Mouse (Mus musculus) embryonic facial prominence, embryonic 12.5 days (tissue): ENCODE measurements around the gene Nab2. TPM values are rescaled to one million over a fixed set of nuclear protein-coding genes. Genes with fewer than 3 reads are reported as not detected.

Source experiments
- ATAC-seq: fragments of 200-750 bp; cut with Nextera tagmentation; 2 replicates; pipeline ENCODE4 v1.8.0; 2017; ENCODE audit not compliant: insufficient number of reproducible peaks, insufficient read depth, low FRiP score, low TSS enrichment
- H3K27ac ChIP-seq: fragments of 300-500 bp; sonication (generic); 2 replicates; pipeline ENCODE4 v1.5.1; 2016; ENCODE audit warnings: mild to moderate bottlenecking
- H3K27me3 ChIP-seq: fragments of 300-500 bp; sonication (generic); 2 replicates; pipeline ENCODE4 v1.6.1; 2016; ENCODE audit warnings: mild to moderate bottlenecking, moderate library complexity
- H3K36me3 ChIP-seq: fragments of 300-500 bp; sonication (generic); 2 replicates; pipeline ENCODE4 v1.6.1; 2016; ENCODE audit warnings: mild to moderate bottlenecking
- H3K4me1 ChIP-seq: fragments of 300-500 bp; sonication (generic); 2 replicates; pipeline ENCODE4 v1.6.1; 2016
- H3K4me2 ChIP-seq: fragments of 300-500 bp; sonication (generic); replicated peaks from 2 replicates; pipeline ENCODE4 v1.6.1; 2016; ENCODE audit warnings: mild to moderate bottlenecking, moderate library complexity
- H3K4me3 ChIP-seq: fragments of 300-500 bp; sonication (generic); 2 replicates; pipeline ENCODE4 v1.5.1; 2016; ENCODE audit warnings: mild to moderate bottlenecking
- H3K9ac ChIP-seq: fragments of 300-500 bp; sonication (generic); 2 replicates; pipeline ENCODE4 v1.6.1; 2016; ENCODE audit warnings: mild to moderate bottlenecking, moderate library complexity
- H3K9me3 ChIP-seq: fragments of 300-500 bp; sonication (generic); 2 replicates; pipeline ENCODE4 v1.6.1; 2016; ENCODE audit warnings: mild to moderate bottlenecking, moderate library complexity
- whole genome bisulfite sequencing: fragments of 180-500 bp; shearing (Covaris S2); methylation state at CpG from one replicate; pipeline ENCODE4 v1.1.7; 2016; 5-methylcytosine and 5-hydroxymethylcytosine counted together
- polyA plus RNA-seq: library from polyadenylated mRNA; unstranded; fragments of >200 nt; fragmentation: Nextera tagmentation; extraction: Ambion mirVana; gene quantifications from 2 replicates; pipeline ENCODE4 v1.2.1, GENCODE M21; 2016

Gene Nab2
- polyA plus RNA-seq, 1 experiment from 2014 or later = 18.8 TPM

DNA sequence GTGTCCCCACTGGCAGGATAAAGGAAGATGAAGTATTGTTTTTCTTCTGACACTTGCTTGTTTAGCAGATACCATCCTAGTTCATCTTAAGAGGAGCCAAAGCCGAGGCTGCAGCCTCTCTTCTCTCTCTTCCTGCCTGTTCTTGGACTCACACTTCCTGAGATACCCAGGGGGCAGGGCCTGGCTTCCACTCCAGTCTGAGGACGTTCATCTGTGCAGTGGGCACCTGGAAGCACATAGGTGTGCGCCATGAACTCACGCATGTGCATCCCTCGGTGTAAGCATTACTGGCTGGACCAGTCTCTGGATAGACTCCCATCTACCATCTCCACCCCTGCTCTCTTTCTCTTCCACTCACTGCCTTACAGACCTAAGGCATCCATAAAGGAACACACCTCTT lies 27.9 kb downstream of the Nab2 start:
- Histone ChIP-seq H3K4me3 (no peak overlapping the region), H3K9me3 (no peaks in the 10 kb centered on the region), H3K4me2 (no peak overlapping the region), H3K27ac (no peak overlapping the region), H3K36me3 (no peaks in the 10 kb centered on the region), H3K27me3 (no peaks in the 10 kb centered on the region; the same call in 1 of the 2 replicates), H3K9ac (no peak overlapping the region), H3K4me1 (peaks cover 24% of the 10 kb centered on the region)
- ATAC-seq = no peak
- 69% methylated on average over 5 of the region's 5 CpGs for WGBS

DNA sequence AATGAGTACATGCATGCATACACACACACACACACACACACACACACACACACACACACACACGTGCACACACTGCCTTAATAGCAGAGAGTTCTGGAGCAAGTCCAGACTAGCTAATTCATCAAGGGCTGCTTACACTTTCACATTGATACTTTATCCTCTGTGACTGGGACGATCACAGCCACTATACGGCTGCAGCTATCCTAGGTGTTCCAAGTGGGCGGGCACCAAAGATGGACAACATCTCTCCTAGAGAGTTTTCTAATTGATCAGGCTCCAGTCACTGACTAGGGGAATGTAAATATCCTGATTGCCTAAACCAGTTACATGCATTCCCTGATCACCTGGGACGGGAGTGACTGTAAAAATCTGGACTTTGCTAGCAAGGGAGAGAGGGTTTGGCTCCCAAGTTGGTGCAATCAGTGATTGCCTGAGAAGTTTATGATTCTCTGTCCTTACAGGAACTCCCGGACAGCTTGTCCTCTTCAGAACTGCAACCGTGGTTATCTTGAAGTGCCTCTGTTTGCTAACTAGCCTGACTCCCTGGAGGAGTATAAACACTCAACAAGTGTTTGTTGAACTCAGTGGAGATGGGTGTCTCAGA lies 35.6 kb downstream of the Nab2 start:
- Histone ChIP-seq H3K36me3 (no peaks in the 10 kb centered on the region), H3K4me2 (no peak overlapping the region), H3K9ac (no peak overlapping the region), H3K27me3 (no peaks in the 10 kb centered on the region), H3K4me1 (no peaks in the 10 kb centered on the region), H3K4me3 (no peak overlapping the region), H3K9me3 (no peaks in the 10 kb centered on the region), H3K27ac (no peak overlapping the region)
- ATAC-seq = no peak
- 71% methylated on average over 7 of the region's 7 CpGs for WGBS

DNA sequence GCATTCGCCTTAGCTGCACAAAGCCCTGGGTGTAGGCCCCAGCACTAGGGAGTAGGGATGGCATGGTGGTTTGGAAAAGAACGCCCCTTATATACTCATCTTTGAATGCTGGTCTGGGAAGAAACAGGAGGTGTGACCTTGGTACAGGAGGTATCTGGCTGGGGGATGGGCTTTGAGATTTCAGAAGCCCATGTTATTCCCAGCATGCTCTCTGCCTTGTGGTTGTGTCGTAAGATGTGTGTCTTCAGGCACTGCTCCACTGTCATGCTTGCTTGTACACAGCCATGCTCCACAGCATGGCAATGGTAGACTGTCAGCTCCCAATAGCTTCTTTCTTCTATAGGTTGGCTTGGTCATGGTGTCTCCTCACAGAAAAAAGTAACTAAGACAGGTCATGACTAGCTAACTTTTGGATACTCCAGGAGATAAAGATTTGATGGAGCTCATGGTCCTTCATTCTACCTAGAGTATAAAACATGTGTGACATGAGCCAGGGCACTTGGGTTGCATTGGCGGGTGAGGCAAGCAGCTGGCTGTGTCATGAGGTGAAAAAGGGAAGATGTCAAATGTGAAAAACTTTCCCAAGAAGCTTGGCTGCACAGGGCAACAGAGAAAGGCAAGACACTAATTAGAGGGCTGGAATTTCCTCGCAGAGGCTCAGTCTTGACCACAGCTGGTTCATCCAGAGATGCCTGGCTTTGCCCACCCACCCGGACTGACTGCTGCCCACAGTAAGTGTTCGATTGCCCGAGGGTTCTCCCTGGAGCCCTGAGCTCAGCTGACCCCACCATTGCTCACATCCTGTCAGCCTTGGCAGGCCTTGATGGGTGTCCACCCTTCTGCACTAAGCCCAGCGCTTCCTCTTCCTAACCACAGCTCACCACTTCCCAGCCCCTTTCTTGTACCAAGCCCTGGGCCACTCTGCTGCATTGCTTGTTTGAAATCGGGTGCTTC lies 36.8 kb downstream of the Nab2 start:
- no peak for ATAC-seq
- WGBS = 83% methylated on average over 9 of the region's 10 CpGs
- H3K36me3 ChIP-seq = no peaks in the 10 kb centered on the region

DNA sequence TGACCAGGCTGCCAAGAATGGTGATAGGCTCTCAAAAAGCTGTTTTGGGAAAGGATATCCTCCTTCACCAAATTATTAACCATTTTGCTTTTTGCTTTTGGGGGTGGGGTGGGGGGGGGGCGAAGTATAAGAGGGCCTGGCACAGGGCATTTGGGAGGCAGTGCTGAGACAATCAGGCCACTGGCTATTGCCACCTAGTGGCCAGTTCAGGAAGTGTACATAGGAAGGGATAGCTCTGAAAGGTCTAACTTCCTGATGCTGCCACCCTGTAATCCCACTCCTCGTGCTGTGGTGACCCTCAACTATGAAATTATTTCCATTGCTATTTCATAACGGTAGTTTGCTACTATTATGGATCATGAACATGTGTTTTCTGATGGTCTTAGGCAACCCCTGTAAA lies 41.9 kb downstream of the Nab2 start:
- Histone ChIP-seq H3K9ac (no peak overlapping the region), H3K4me2 (no peak overlapping the region), H3K36me3 (no peaks in the 10 kb centered on the region), H3K4me1 (peaks cover 4% of the 10 kb centered on the region; the same call in 1 of the 2 replicates), H3K27me3 (no peaks in the 10 kb centered on the region), H3K4me3 (no peak overlapping the region), H3K9me3 (peaks cover 5% of the 10 kb centered on the region; the same call in 1 of the 2 replicates), H3K27ac (no peak overlapping the region)
- no peak for ATAC-seq
- WGBS = 91% methylated on average over 3 of the region's 3 CpGs

More for the DNA sequence above, 36.8 kb downstream of the Nab2 start:
- no peaks in the 10 kb centered on the region for H3K27me3 ChIP-seq
- H3K9me3 ChIP-seq = peaks cover 5% of the 10 kb centered on the region; the same call in 1 of the 2 replicates
- H3K9ac ChIP-seq = no peak overlapping the region
- H3K4me2 ChIP-seq = no peak overlapping the region
- no peaks in the 10 kb centered on the region for H3K4me1 ChIP-seq
- H3K4me3 ChIP-seq = no peak overlapping the region
- no peak overlapping the region for H3K27ac ChIP-seq

DNA sequence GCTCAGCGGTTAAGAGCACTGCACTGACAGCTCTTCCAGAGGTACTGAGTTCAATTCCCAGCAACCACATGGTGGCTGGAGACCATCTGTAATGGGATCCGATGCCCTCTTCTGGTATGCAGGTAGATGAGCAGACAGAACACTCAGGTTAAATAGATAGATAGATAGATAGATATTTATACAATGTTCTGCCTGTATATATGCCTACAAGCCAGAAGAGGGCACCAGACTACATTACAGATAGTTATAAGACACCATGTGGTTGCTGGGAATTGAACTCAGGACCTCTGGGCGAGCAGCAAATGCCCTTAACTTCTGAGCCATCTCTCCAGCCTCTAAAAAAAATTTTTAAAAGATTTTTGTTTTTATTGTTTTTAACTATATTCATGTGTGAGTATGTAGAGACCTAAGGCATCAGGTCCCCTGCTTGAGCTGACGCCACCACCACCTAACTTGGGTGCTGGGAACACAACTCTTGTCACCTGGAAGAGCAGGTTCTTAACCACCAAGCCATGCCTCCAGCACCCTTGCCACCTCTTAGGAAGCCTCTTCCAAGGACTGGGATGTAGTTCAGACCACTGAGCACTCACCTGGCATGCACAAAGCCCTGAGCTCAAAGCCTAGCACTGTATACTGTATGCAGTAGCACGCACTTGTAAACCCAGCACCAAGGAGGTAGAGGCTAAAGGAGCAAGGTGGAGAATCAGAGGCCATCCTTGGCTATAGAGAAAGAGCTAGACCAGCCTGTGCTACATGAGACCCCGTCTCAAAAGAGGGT lies 44.7 kb downstream of the Nab2 start:
- Histone ChIP-seq H3K9me3 (peaks cover 5% of the 10 kb centered on the region; the same call in 1 of the 2 replicates), H3K27ac (no peak overlapping the region), H3K4me2 (no peak overlapping the region), H3K4me1 (peaks cover 14% of the 10 kb centered on the region), H3K27me3 (no peaks in the 10 kb centered on the region), H3K9ac (no peak overlapping the region), H3K4me3 (no peak overlapping the region), H3K36me3 (no peaks in the 10 kb centered on the region)
- 93% methylated on average over 6 of the region's 6 CpGs for WGBS
- ATAC-seq = no peak

DNA sequence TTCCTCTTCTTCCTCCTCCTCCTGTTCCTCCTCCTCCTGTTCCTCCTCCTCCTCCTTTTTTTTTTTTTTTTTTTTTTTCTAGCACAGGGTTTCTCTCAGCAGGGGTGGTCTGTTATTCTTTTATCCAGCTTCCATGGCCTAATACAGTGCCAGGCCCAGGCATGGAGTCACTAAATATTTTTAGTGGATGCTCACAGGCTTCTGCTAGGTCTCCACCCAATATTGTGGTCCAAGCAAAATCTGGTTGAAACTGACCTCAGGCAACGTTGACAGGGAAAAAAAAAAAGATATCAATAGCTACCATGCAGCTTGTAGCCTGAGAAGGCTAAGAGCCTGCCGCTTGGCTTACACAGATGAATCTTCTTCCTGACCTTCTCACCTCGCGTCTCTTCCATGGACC lies 45.7 kb downstream of the Nab2 start:
- H3K27ac ChIP-seq = peak overlapping the region; percentile 98; the same call in 1 of the 2 replicates
- ATAC-seq = no peak
- 54% methylated on average over 4 of the region's 4 CpGs for WGBS

DNA sequence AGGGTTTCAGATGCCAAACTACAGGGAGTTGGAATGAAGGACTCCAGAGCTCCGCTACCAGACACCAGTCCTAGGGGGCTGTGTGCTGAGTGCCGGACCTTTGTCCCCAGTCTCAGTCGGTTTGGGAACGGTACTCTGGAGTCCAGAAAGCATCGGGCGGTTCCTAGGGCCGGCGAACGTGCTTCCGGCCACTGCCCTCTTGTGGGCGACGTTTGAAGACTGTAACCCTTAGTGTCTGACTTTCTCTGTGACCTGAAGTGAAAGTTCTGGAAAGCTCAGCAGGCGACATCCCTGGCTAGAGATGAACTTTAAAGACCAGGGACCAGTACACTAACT lies 46.3 kb downstream of the Nab2 start:
- Histone ChIP-seq H3K27ac (peak overlapping the region; percentile 98), H3K9ac (peak overlapping the region; percentile 79; the same call in 1 of the 2 replicates), H3K9me3 (peaks cover 5% of the 10 kb centered on the region; the same call in 1 of the 2 replicates), H3K4me3 (peak overlapping the region; percentile 85), H3K27me3 (no peaks in the 10 kb centered on the region), H3K36me3 (no peaks in the 10 kb centered on the region; the same call in 1 of the 2 replicates), H3K4me1 (peaks cover 30% of the 10 kb centered on the region), H3K4me2 (peak overlapping the region; percentile 81)
- WGBS = under 1% methylated on average over 13 of the region's 13 CpGs
- ATAC-seq = no peak

More for the DNA sequence above, 45.7 kb downstream of the Nab2 start:
- H3K9me3 ChIP-seq = peaks cover 5% of the 10 kb centered on the region; the same call in 1 of the 2 replicates
- H3K4me3 ChIP-seq = no peak overlapping the region; the same call in 1 of the 2 replicates
- 0 out of 2 replicates have a peak overlapping the region, but pooled peaks have one; percentile 81 for H3K4me2 ChIP-seq
- no peak overlapping the region; the same call in 1 of the 2 replicates for H3K9ac ChIP-seq
- H3K4me1 ChIP-seq = peaks cover 23% of the 10 kb centered on the region
- no peaks in the 10 kb centered on the region; the same call in 1 of the 2 replicates for H3K36me3 ChIP-seq
- no peaks in the 10 kb centered on the region for H3K27me3 ChIP-seq

DNA sequence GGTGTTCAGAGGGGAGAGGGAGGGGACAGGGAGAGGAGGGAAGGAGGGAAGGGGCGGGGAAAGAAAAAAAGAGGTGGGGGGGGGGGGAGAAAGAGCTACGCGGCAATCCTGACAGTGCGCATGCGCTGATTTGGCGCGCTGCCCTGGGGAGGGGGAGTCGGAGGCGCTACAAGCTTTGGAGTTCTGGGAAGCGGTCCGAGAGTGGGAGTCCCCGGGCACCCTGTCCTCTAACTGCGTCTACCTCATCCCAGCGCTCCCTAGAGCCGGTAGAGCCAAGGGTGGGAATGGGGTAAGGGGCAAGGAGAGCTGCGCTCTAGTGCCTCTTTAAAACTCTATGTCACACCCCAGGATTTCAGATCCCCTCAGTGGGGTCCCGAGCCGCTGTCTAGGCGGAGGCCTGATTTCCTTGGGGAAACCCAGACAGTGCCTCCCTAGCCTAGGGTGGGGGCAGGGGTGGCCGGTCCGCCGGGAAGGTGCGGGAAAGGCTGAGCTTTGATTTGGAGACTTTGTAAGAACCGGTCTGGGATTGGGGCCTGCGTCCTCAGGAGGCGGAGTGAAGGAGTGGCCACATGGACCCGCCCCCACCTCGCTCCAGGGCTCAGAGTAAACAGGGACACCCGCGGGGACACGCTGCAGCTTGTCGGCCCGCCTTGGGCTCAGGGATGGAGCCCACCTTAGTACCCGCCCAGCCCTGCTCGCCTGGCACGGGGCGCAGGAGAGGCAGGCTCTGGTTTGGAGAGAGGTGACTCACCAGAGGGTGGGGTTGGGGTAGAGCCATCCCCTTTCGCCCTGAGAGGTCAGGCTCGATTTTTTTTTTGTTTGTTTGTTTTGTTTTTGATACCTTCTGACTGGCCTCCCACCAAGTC lies 46.9 kb downstream of the Nab2 start:
- Histone ChIP-seq H3K9ac (peak overlapping the region; percentile 90), H3K27ac (peak overlapping the region; percentile 98), H3K36me3 (no peaks in the 10 kb centered on the region; the same call in 1 of the 2 replicates), H3K9me3 (no peaks in the 10 kb centered on the region), H3K4me1 (peaks cover 36% of the 10 kb centered on the region), H3K4me2 (peak overlapping the region; percentile 81), H3K27me3 (no peaks in the 10 kb centered on the region), H3K4me3 (peak overlapping the region; percentile 85)
- WGBS = 1% methylated on average over 37 of the region's 39 CpGs
- peak; percentile 87 for ATAC-seq

DNA sequence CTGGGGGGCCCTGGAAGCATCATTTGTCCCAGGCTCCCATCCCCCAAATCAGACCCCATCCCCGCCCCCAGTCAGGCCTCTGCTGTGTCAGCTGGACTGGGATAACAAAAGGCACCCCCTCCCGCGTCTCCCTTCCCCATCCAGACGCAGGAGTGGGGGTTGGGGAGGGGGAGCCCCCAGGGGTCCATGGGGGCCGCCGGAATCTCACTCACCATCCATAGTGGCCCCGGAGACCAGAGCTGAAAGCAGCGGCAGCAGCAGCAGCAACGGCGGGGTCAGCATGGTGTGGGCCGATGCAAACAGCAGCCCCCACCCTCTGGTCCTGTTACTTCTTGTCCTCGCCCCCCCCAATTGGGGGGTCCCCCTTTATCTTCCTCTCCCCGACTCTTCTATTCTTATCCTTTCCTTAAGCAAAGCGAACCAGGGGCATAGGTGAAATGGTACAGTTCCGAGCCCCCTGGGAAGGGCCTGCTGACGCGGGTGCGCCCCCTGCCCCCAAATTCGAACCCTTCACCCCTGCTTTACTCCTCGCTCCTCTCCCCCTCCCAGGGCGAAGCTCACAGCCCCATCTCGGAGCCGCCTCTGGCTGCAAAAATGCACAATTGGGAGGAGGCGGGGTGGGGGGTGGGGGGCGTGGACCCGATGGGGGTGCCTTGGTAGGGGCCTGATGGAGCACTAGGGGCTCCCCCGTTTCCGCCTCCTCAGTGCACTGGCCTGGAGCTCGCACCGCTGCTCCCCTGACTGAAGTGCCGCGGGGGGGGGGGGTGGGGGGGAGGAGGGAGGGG lies 47.8 kb downstream of the Nab2 start, which contains the start of gene Lrp1:
Lrp1 (minus strand) TSS at position 743 of the 785 bp plus-strand sequence.
- Histone ChIP-seq H3K4me2 (peak within 1 kb of the TSS; percentile 81), H3K9me3 (no peaks in the 10 kb centered on the region), H3K4me3 (peak within 1 kb of the TSS; percentile 85), H3K36me3 (no peaks in the 10 kb centered on the region; the same call in 1 of the 2 replicates), H3K27me3 (no peaks in the 10 kb centered on the region), H3K9ac (peak within 1 kb of the TSS; percentile 90), H3K4me1 (peaks cover 44% of the 10 kb centered on the region), H3K27ac (peak within 1 kb of the TSS; percentile 98)
- 1% methylated on average over 18 of the region's 32 CpGs for WGBS
- peak; percentile 84 for ATAC-seq

DNA sequence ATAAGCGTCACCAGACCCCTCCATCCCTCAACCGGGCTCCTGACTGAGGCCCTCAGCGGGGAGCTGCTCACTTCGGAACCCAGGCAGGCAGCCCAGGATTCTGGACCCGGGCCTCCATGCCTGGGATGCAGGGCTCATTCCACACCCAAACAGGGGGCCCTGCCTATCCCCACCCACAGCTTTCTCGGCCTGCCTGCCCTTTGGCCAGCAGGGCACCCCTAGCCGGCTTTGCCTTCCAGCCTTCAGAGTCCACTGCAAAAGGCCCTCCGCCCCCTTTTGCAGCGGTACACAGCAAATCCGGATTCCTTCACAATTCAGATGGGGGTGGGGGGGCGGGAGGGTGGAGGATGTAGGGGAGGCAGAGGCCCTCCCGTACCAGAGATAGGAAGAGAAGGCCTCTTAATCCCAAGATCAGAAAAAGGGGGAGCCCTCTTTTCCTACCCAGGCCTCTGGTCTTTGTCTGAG lies 48.4 kb downstream of the Nab2 start:
- Histone ChIP-seq H3K4me3 (peak overlapping the region; percentile 85), H3K9ac (peak overlapping the region; percentile 90), H3K36me3 (no peaks in the 10 kb centered on the region; the same call in 1 of the 2 replicates), H3K9me3 (no peaks in the 10 kb centered on the region), H3K4me2 (peak overlapping the region; percentile 81), H3K27me3 (no peaks in the 10 kb centered on the region), H3K4me1 (peaks cover 50% of the 10 kb centered on the region), H3K27ac (peak overlapping the region; percentile 98)
- under 1% methylated on average over 12 of the region's 12 CpGs for WGBS
- ATAC-seq = no peak
